Mouse (Mus musculus): ENCODE results near the gene Ccdc175.

Ccdc175 gene

GRCm38 (mm10) chr12:72184929-72185328, at the start of gene Ccdc175:
Gene Ccdc175 (minus strand): TSS chr12:72185029.
- no peak for DNase-seq

DNA sequence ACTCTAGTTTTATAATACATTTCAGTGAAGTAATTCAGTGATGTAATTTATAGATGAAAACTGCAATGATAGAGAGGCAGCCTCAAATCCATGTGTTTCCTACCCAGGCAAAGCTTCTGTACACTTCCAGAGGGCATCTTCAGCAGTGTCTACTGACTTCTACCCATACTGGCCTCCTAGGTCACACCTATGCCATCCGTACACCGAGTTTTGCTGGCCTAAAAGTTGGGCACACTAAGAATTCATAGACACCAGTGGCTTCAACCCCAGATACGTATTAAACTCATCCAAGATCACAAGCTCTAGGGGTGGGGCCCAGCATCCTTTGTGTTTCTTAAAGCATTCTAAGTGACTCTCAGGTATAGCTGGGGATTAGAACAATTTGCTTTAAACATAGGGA, 49.3 kb upstream of the Ccdc175 start:
- DNase-seq, result peak in 1 of 2 experiments; percentile 47

DNA sequence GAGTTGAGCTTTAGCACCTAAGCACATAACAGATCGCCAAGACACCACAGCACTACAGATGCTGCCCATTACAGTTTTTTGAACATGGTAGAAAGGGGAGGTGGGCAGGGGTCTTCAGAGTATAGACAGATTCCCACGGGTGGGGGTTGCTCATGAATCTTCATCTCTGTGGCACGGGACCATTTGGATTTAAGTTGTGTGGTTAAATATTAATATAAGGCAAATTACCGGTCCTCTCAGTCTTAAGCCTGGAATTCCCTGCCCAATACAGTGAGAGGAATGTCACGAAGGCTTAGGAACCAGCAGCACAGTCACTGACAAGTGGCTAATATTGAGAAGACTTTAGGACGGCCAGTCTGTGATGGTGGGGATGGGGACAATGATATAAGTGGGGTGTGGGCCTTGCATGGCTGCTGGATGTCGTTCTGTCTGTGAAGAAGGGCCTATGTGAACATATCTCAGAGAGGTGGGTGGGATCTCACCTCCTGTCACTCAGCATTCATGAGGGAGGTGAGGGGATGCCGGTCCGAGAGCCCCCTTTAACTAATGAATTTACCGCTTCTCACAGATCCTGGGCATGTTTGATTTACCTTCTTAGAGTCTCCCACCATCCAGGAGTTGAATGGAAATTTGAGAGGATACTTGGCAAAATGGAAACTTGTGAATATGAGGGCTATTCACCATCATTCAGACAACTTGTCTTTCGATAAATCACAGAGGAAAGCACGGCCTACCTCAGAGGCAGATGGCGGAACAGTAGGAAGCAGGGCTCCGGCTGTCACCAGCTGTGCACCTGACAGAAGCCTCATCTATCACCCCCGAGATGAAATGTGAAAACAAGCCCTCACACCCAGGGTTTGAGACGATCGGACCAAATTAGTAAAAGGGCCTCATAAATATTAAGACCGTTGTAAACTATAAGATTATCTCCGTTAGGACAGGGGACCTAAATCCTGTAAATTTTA, 48.3 kb upstream of the Ccdc175 start:
- DNase-seq, result peak; percentile 84 to 91

DNA sequence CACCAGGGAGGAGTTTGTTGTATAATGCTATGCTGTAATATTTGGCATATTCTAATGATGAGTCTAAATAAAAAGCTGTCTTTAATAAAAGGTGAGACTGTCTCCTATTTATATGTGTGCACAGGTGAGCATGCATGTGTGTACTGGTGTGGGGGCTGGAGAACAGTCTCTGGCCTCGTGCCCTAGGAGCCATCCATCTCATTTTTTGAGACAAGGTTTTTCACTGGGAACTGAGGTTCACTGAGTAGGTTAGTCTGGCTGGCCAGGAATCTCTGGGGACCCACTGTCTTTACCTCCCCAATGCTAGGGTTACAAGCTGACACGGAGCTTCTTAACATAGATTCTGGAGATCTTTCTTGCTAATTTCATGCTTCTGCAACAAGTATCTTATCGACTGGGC, 47.3 kb upstream of the Ccdc175 start:
- peak; percentile 57 to 60 for DNase-seq

DNA sequence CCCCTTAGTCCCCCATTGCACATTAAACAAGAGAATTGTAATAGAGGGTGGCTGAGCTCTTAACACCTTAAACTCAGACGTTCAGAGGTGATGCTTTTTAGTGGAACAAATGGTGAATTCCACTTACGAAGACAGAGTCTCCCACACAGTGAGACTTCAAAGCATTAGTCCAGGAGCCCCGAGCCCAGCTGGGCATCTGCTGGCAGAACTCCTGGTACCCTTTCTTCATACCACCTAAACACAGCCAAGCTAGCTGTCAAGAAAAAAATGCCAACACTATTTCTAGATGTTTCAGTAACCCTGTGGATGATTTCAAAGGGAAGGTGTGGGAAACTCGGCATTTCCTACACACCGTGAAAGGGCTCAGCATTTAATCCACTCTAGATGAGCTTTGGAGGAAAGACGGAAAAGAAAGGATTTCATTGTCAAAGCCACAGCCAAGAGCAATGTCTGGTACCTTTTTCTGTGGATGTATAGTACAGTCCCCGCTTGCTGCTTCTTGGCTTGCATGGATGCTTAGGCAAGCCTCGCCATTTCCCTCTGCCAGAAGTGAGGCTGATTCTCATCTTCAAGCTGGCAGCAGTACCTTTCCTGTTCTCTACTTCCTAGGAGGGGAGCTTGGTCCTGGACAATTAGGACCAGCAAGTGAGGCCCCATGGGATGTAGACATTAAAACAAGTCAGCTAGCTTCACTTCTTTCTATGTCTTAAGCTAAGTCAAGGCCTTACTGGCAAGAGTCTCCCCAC, 44.8 kb upstream of the Ccdc175 start:
- DNase-seq, result peak in 1 of 2 experiments; percentile 55

DNA sequence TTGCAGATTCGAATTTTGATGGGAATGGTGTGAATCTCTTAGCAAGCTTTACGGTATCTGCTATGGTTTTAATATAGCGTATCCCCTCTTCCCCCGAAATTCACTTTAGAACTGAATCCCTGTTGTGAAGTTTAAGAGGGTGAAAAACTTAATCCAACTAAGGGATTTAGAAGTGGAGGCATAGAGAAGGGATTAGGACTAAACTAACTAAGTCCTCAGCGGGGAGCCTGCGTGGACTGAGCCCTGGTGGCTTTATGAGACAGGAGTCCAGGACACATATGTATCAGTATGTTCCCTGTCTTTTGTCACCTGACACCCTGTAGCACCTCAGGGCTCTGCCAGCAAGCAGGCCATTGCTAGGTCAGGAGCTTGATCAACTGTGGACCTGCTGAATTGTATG, 42.9 kb upstream of the Ccdc175 start:
- DNase-seq, result peak in 1 of 2 experiments; percentile 2

DNA sequence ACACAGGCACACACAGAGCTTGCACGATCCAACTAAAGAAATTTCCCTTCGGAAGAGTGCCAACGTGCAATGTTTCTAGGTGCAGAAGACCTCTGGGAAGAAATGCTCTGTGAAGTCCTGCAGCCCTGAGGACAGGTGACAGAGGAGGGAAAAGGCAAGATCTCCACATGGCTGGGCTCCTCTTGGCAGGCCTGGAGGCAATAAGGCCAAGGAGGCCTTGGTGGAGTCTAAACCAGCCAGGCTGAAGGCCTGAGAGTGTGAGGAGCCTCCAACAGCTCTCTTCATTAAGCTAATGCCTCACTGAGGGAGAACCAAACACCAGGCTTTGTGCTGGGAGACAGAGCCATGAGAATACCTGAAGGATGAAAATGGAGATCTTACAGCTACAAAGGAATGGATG, 40.5 kb upstream of the Ccdc175 start:
- DNase-seq, result peak in 1 of 2 experiments; percentile 43

DNA sequence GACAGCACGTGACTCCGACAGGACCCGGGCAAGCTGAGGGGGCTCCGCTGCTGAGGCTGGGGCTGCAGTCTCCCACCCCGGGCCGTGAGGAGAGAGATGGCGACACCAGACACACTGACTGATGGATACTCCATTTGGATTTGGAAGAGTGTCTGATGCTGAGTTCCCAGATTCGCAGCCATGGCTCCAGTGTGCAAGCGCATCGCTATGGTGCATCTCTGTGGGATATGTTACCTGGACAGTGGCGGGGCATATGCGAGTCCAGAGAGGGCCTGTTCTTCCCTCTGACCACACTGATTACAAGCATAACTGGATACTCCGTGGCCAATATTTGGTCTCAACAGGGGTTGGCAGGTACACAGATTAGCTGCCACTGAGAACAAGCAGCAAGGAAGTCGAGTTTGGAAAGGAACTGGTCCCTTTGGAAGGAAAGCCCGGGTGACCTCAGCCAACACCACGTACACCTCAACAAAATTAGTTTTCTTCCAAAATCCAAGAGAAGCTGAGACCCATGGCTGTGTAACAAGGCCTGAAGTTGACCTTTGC, 38.8 kb upstream of the Ccdc175 start:
- peak; percentile 12 to 58 for DNase-seq

- DNase-seq, result no peak
Observed at GRCm38 (mm10) chr12:72213554-72213953, 28.7 kb upstream of the Ccdc175 start.

GRCm38 (mm10) chr12:72200828-72201227, 16.0 kb upstream of the Ccdc175 start:
- DNase-seq, result no peak

DNA sequence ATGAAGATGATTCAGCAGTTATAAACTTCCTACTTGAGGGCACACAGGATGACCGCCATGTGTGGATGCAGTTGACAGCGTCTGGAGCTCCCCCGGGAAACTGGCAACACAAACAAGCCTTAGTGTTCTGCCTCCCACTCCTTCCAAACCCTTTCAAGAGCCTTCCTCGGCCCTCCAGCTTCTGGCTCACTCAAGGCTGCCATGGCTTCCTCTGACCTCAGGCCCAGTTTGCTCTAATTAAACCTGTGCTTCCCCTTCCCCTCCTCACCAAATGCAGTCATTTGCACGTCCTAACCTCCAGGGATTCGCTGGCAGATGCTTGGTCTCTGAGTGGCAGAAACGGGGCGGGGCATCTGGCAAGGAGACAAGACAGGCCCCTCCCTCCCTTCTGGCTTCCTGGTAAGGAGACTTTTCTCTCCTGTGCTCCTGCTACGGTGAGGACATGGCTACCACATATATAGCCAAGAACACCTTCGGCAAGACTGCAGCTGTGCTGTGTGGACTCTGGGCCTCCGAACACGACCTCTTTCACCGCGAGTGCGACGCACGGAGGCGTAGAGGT, 13.2 kb upstream of the Ccdc175 start:
- DNase-seq, result peak; percentile 66 to 81

DNA sequence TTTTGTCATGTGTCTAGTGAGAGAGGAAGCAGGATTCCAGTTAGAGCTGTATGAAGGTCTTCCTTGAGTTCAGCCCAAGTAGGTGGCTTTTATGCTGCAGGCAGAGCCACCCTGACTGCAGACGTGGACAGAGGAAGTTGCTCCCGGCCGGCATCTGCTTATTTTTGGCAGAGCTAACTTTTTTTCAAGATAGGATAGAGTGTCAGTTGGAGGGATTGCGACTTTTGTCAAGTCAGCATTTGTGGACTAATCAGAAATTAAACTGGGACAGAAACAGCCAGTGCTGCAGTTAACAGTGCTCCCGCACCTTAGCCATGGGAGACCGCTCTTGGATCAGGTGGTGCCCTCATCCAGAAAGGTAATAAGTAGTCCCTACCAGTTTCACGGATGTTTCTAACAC, 12.6 kb upstream of the Ccdc175 start:
- DNase-seq, result no peak

DNA sequence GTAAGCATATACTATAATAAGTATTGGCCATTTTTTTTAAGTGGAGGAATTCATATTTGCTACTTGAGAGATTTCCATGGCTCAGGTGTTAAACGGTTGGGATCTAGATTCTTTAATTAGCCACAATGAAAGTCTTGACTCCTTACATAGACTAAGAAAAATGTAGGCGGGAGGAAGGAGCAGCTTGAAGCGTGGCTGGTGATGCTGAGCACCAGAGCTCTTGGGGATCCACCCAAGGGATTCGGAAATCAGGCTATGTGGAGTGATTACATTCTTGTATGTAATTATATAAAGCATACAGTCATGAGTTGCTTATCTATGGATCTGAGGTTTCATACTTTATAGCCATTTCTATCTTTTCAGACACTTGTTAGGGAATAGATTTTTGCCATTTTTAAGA, 5.3 kb downstream of the Ccdc175 start:
- DNase-seq, result no peak

DNA sequence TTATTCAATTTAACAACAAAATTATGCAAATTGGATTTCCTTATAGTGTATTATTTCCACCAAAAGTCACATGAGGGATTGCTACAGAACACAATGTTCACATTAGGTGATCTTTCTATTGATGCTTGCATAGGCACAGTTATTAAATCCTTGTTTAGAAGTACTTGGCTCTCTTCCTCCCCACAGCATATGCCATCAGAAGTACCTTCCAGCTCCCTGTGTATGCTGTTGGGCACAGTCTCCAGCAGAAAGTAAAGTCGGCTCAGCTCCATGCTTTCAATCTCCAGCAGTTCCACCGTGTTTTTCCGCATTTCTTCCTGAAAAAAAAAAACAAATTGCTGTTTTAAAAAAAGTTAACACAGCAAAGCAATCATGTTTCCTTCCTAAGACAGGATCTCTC, 6.5 kb downstream of the Ccdc175 start:
- DNase-seq, result peak in 1 of 2 experiments; percentile 38

- DNase-seq, result peak; percentile 26 to 42
Observed at GRCm38 (mm10) chr12:72158421-72158820, 26.4 kb downstream of the Ccdc175 start.

GRCm38 (mm10) chr12:72150786-72151185, 34.0 kb downstream of the Ccdc175 start:
- no peak for DNase-seq

GRCm38 (mm10) chr12:72129203-72129602, 55.6 kb downstream of the Ccdc175 start:
- DNase-seq, result no peak

GRCm38 (mm10) chr12:72115686-72116345, 69.0 kb downstream of the Ccdc175 start:
- DNase-seq, result no peak

GRCm38 (mm10) chr12:72115126-72115525, 69.7 kb downstream of the Ccdc175 start:
- DNase-seq, result no peak

GRCm38 (mm10) chr12:72104525-72105281, 80.1 kb downstream of the Ccdc175 start:
- DNase-seq, result peak; percentile 85 to 88

- no peak for DNase-seq
Observed at GRCm38 (mm10) chr12:72104027-72104426, 80.8 kb downstream of the Ccdc175 start.

DNA sequence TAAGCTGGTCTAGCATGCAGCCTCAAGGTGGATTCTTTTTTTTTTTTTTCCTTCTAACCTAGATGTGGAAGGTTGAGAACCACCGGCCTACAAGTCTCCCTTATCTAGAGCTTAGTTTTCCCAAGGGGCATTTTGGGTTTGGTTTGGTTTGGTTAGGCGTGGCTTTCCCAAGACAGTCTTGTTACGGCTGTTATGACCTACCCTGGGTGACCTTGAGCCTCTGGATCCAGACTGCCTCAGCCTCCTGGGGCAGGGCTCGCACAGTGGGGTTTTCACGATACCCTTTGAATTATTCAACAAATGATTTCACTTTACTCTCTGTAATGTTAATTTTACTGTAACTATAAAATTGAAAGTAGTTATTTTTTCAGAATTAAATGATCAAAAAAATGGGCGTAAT, 82.1 kb downstream of the Ccdc175 start:
- no peak for DNase-seq

Measured in cerebellum, postnatal 14 days (tissue).